Mouse (Mus musculus): ENCODE measurements around the gene Lhx2.

Gene Lhx2

GRCm38 (mm10) chr2:38346881-38347764, 8.0 kb downstream of the Lhx2 start:
- DNase-seq (ENCODE audit: low spot score in 2 of 2) = peak in 1 of 2 experiments; percentile 30

DNA sequence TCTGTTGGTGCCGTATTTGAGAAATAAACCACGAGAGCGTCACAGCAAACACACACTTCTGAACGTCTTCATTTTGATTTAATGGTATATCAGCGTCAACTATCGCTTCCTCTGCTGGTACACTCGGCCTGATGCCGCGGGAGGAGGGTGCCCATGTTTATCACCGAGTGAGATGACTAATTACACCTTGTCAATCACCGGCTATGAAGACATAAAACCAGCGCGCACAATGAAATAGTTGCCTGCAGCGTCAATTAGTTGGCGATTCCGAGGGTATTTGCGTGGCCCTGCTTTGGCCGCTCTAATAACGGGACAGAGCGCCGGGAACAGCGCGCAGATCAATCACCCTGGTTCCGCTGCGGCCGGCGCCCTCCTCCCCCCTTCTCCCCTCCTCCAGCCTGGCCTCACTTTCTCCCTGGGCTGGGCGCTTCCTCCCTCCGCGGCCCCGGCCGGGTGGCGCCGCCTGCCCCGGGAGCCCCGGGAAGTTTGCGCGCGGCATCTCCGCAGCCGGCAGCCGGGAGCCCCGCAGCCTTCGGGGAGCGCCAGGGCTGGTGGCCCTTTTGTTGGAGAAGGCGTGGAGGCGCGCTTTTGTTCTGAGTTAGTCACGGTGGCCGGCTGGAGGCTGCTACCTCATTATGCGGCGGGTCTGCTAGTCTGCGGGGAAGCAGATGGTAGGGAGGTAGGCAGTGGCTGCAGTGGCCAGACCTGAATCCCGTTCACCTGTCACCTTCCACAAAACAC, 8.9 kb downstream of the Lhx2 start:
- peak in 1 of 2 experiments; percentile 59 for DNase-seq (ENCODE audit: low spot score in 2 of 2)

GRCm38 (mm10) chr2:38348660-38349420, 9.8 kb downstream of the Lhx2 start:
- no peak for DNase-seq (ENCODE audit: low spot score in 2 of 2)

GRCm38 (mm10) chr2:38349447-38350350, 10.6 kb downstream of the Lhx2 start:
- peak; percentile 3 to 24 for DNase-seq (ENCODE audit: low spot score in 2 of 2)

- DNase-seq (ENCODE audit: low spot score in 2 of 2) = peak in 1 of 2 experiments; percentile 36
These were observed 11.3 kb downstream of the Lhx2 start for GRCm38 (mm10) chr2:38350386-38350785.

- DNase-seq (ENCODE audit: low spot score in 2 of 2) = peak; percentile 84 to 86
These were observed 11.7 kb downstream of the Lhx2 start for GRCm38 (mm10) chr2:38350796-38351195.

GRCm38 (mm10) chr2:38351641-38352320, 12.7 kb downstream of the Lhx2 start:
- no peak for DNase-seq (ENCODE audit: low spot score in 2 of 2)

DNA sequence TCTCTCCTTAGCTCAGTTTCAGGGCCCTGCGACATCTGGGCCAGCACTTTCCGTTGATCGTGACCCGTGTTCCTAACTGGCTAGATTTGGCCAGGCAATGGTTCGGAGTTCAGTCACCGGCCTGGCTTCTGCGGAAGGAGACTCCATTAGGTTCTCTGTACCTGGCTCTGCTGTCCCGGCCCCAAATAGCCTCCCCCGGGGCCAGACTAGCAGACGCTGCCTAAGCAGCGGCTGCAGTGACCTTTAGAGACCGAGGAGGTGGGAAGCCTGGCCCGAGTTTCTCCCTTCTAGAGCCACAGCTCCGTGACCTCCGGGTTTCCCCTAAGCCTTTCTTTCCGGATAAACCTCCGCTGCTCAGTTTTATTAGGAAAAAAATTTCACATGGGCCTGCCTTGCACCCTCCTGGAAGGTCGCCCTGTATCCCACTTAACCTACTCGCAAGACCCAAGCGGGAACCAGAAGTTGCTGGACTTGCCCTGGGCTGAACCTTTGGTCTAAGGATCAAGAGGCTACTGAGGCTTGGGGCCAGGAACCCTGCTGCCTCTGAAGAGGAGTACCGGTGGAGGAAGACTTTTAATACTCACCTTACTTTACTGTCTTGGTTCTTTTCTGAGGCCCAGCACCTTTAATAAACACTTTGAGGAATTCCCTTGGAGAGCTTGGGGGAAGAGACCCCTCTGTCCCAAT, 13.4 kb downstream of the Lhx2 start:
- DNase-seq (ENCODE audit: low spot score in 2 of 2) = no peak

DNA sequence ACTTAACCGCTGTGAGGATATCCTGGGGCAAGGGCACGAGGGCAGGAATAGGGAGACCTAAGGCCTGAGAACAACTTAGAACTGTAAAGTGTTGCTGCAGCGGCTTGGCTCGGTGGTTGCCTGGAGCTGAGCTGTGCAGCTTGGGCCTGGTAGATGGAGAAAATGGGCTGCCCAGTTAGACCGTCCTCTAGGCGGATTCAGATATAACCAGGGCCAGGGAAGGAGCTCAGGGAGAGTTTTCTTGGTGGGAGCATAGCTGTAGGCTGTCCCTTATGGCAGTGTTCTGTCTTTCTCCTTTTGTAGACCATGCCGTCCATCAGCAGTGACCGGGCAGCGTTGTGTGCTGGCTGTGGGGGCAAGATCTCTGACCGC, 13.9 kb downstream of the Lhx2 start:
- no peak for DNase-seq (ENCODE audit: low spot score in 2 of 2)

DNA sequence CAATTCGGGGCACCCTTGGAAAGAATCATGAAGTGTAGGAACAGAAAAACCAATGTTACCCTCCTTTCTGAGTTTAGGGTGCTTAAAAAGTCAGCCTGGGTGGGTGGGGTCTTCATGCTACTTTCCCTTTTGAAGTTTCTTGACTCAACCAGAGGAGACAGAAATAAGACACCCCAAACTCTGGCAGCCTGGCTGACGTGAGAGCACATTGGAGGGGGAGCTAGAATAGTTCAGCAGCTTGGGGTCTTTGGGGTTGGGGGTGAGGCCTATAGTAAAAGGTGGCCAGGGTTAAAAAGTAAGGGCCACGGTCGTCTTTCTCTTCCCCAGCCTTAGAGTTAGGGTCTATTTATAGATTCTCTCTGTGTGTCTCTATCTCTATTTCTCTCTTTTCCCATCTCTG, 14.6 kb downstream of the Lhx2 start:
- no peak for DNase-seq (ENCODE audit: low spot score in 2 of 2)

GRCm38 (mm10) chr2:38354179-38354716, 15.2 kb downstream of the Lhx2 start:
- no peak for DNase-seq (ENCODE audit: low spot score in 2 of 2)

DNA sequence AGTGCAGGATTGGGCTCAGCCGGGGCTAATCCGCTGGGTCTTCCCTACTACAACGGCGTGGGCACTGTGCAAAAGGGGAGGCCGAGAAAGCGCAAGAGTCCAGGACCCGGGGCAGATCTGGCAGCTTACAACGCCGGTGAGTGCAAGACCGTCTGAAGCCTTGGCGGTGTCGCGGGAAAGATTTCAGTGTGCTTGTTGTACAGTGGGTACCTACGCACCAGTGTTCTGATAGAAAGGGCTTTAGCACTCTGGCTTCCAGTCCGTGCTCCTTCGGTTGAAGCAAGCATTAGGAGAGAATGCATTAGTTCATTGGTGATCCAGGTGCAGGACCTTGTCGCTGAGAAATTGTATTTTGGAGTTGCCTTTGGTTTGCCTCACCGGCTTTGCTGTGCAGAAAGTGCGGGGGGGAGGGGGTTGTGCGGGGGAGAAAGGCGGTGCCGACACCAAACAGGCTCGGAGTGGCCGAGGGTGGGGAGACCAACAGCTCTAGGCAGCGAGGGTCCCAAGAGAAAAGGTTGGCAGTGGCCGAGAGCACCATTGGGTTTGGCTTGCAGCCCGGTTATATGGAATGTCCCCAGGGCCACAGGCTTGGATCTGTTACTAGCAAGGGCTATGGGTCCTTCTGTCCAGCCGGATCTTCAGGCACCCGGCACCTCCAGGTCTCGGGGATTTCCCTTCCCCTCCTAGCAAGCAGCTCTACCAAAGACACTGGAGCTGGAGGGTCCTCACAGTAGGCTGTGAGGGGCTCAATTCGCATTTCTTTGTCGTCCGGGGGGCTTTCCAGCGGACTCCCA, 15.8 kb downstream of the Lhx2 start:
- no peak for DNase-seq (ENCODE audit: low spot score in 2 of 2)

- no peak for DNase-seq (ENCODE audit: low spot score in 2 of 2)
These were observed 16.8 kb downstream of the Lhx2 start for GRCm38 (mm10) chr2:38355731-38356427.

DNA sequence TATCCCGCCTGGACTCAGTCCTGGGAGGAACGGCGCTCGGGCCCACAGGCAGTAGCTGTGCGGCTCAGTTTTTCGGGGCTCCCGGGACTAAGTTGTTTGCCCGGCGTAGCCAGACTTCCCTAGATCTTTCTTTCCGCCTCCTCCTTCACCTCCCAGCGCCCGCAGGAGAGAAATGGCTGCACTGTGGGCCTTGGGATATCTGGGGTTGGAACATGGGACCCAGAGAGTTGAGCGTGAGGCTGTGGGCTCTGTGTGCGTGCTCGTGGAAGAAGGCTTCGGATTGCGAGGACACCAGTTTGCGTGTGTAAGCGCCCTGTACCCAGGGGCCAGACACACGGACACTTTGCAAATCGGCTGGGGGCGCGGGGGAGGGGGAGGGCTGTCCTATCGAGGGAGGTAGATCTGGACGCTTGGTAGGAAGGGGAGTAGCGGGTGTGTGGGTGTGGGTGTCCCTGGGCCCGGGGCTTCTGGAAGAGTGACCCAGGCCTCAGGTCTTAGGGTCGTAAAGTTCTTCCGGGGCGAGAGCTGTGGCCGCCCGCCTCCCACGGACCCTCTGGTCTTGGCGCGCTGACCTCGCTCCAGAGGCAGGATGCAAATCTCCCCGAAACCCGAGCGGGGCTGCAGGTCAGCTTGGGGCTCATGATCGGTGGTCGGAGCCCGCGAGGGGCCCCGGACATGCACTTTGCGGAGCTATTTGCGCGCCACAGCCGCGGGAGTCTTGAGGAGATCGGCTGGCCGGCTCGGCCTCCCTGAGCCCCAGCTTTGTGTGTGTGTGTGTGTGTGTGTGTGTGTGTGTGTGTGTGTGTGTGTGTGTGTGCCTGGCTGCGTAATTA, 17.6 kb downstream of the Lhx2 start:
- DNase-seq (ENCODE audit: low spot score in 2 of 2) = no peak

DNA sequence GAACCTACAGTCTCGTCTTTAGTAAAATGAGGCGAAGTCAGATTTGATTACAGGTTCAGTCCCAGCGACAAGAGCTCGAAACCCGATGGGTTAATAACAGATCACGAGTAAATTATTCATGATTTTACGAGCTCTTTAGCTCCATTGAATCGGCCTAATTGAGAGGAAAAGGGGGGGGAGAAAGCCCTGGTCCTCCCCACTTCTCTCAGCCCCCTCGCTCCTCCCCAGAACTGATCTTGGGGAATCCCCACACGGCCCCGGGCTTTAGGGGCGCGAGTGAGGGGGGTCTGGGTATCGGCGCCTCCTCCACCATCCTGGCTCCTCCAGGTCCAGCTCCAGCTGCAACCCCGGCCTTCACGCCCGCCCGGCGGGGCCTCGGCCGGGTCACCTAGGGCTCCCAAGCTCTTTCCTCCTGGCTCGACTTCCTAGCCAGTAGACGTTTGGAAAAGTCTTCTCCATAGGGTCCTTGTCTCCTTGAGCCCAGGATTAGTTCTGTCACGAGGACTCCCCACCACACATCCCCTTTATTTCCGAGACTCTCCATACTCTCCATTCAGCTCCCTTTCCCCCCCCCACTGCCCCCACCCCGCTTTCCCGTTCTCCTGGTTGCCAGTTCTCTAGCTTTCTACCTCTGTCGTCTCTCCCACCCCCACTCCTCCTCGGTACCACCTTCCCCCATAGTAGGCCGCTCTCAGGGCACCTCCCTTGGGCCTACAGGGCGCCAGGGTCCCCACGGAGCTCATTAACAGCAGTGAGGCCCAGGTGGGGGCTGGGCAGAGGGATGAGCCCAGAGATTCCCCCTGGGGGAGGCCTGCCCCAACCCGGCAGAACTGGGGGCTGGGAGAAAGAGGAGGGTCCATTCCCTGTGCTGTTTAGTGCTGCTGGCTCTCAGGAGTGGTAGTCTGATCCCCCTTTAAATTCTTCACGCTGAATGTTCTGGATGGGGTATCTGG, 18.5 kb downstream of the Lhx2 start:
- DNase-seq (ENCODE audit: low spot score in 2 of 2) = no peak

DNA sequence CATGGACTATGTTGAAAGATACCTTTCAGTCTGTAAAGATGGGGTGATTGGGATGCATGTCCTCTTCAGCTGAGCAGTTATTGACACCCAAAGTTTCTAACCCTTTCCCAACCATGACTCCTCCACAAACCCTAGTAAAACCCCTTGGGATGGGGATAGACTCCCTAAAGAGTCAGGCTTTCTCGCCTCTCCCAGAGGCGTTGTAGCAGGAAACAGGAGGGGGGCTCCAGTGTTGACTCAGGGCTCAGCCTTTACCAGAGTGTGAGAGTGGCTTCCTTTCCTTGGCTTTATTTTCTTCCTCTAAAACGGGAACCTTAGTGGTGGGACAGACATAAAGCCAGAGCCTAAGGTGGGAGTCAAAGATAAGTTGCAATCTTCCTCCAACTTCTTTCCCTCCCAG, 19.5 kb downstream of the Lhx2 start:
- no peak for DNase-seq (ENCODE audit: low spot score in 2 of 2)

Measured in right cerebral cortex, adult 2 months (tissue).